Mouse (Mus musculus) kidney, embryonic 16.5 days (tissue): ENCODE data around the gene Npas2. TPM values are rescaled to one million over a fixed set of nuclear protein-coding genes. Genes with fewer than 3 reads are reported as not detected.

Experiments
- ATAC-seq: fragments of 200-750 bp; cut with Nextera tagmentation; 2 replicates; pipeline ENCODE4 v1.8.0; 2017; ENCODE audit warnings: moderate TSS enrichment; ENCODE audit not compliant: low FRiP score, low TSS enrichment
- H3K27ac ChIP-seq: fragments of 300-500 bp; sonication (generic); 2 replicates; pipeline ENCODE4 v1.5.1; 2014; ENCODE audit warnings: low read length
- H3K27me3 ChIP-seq: fragments of 300-500 bp; sonication (generic); 2 replicates; pipeline ENCODE4 v1.6.1; 2014; ENCODE audit warnings: low read length, control low read depth, mixed read lengths; ENCODE audit not compliant: insufficient read depth
- H3K36me3 ChIP-seq: fragments of 300-500 bp; sonication (generic); 2 replicates; pipeline ENCODE4 v1.6.1; 2014; ENCODE audit warnings: low read length, control low read depth, mixed read lengths; ENCODE audit not compliant: insufficient read depth
- H3K4me1 ChIP-seq: fragments of 300-500 bp; sonication (generic); 2 replicates; pipeline ENCODE4 v1.6.1; 2014; ENCODE audit warnings: low read length, control low read depth, mixed read lengths; ENCODE audit not compliant: insufficient read depth
- H3K4me2 ChIP-seq: fragments of 300-500 bp; sonication (generic); replicated peaks from 2 replicates; pipeline ENCODE4 v1.6.1; 2014; ENCODE audit warnings: low read depth, low read length
- H3K4me3 ChIP-seq: fragments of 300-500 bp; sonication (generic); 2 replicates; pipeline ENCODE4 v1.5.1; 2014; ENCODE audit warnings: mild to moderate bottlenecking, low read length
- H3K9ac ChIP-seq: fragments of 300-500 bp; sonication (generic); replicated peaks from 2 replicates; pipeline ENCODE4 v1.6.1; 2014; ENCODE audit warnings: low read length
- H3K9me3 ChIP-seq: fragments of 300-500 bp; sonication (generic); 2 replicates; pipeline ENCODE4 v1.6.1; 2016; ENCODE audit warnings: low read length, control low read depth
- WGBS: fragments of 180-500 bp; shearing (Covaris S2); extraction: QIAGEN DNeasy Blood & Tissue Kit; methylation state at CpG from one replicate; pipeline ENCODE4 v1.1.7; 2014; 5-methylcytosine and 5-hydroxymethylcytosine counted together
- polyA plus RNA-seq: library from polyadenylated mRNA; unstranded; fragments of >200 nt; fragmentation: Nextera tagmentation; extraction: Ambion mirVana; gene quantifications from 2 replicates; pipeline ENCODE4 v1.2.1, GENCODE M21; 2015

The Npas2 gene
- polyA plus RNA-seq, 1 experiment from 2014 or later, result 0.69 TPM

DNA sequence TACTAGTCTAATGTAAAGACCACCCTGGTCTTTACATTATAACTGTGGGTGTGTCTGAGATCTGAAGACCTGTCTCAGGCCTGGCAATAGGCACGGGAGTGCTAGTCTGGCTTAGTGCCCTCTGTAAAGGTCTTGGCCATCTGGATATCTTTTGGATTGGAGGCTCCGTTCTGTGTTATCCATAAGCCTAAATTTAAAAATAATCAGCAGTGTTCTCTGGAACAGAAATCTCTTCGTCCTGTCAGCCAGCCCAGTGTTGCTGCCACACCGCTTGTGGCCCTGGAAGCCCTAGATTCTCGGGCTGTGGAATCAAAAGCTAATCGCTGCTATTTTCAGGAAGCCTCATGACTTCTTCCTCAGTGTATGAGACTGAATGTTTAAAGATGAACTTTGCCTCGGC, 86.9 kb downstream of the Npas2 start:
- Histone ChIP-seq H3K9ac (no peak overlapping the region), H3K27ac (no peak overlapping the region), H3K4me2 (no peak overlapping the region), H3K4me3 (no peak overlapping the region), H3K4me1 (no peaks in the 10 kb centered on the region), H3K9me3 (no peaks in the 10 kb centered on the region), H3K36me3 (no peaks in the 10 kb centered on the region), H3K27me3 (no peaks in the 10 kb centered on the region)
- ATAC-seq, result no peak
- 90% methylated on average over 7 of the region's 7 CpGs for WGBS

DNA sequence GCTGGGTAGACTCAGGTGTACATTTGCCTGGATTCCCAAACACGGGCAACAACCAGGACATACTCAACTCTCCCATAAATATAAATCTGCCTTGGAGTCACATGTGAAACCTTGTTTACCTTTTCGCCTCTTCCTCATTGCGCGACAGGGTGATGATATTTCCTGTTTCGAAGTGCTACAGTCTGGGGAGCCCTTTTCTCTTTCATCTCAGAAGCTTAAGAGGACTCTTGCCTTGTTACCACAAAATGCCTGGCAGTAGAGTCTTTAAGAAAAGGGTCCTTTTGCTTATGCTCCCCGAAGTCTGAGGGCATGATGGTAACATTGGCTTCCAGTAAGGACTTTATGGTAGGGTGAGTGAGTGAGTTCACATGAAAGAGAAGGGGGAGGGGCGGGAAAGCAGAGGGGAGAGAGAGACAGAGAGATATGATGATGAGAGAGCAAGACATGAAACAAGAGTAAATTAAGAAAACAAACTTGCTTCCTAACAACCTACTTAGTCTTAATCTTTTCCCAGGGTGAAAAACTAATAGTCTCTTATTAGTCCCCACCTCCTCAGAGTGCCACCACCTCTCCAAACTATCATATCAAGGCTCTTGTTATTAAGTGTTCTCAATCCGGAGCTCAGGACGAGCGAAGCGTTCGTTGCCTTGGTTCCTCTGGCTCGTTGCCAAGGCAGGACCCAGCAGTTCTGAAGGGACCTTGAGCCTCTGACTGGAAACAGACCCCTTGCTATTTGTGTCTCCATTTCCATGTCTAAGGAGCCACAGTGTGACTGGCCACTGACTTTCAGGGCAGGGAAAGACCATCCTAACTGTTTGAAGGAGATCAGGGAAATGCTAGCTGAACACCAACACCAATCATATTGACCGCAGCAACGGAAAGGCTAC, 87.7 kb downstream of the Npas2 start:
- no peak overlapping the region for H3K27ac ChIP-seq
- H3K9me3 ChIP-seq, result no peaks in the 10 kb centered on the region
- ATAC-seq, result no peak
- H3K9ac ChIP-seq, result no peak overlapping the region
- no peak overlapping the region for H3K4me2 ChIP-seq
- no peaks in the 10 kb centered on the region for H3K4me1 ChIP-seq
- H3K36me3 ChIP-seq, result no peaks in the 10 kb centered on the region
- no peak overlapping the region for H3K4me3 ChIP-seq
- H3K27me3 ChIP-seq, result no peaks in the 10 kb centered on the region
- WGBS, result 64% methylated on average over 15 of the region's 15 CpGs

- Histone ChIP-seq H3K4me3 (no peak overlapping the region), H3K4me2 (no peak overlapping the region), H3K27me3 (no peaks in the 10 kb centered on the region), H3K9ac (no peak overlapping the region), H3K4me1 (no peaks in the 10 kb centered on the region), H3K36me3 (no peaks in the 10 kb centered on the region), H3K27ac (no peak overlapping the region), H3K9me3 (no peaks in the 10 kb centered on the region)
- 92% methylated on average over 5 of the region's 5 CpGs for WGBS
- no peak for ATAC-seq
Observed at GRCm38 (mm10) chr1:39281888-39282287, 88.4 kb downstream of the Npas2 start.

GRCm38 (mm10) chr1:39283323-39283722, 89.8 kb downstream of the Npas2 start:
- no peak for ATAC-seq

DNA sequence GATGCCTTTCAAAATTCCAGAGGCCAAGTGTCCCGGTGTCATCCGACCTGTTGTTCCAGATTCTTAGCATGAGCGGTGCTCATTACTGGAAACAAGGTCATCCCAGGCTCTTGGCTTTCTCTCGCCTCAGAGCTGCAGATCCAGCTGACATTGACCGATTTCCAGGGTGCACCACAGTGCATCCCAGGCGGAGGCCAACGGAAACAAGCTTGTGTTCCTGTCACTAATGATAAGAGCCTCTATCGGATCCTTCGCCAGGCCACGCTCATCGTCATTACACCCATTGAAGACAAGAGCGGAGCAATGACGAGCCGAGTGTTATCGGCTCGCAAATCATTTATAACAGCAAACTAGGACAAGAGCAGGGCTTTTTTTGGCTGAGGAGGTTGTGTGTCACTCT, 91.3 kb downstream of the Npas2 start:
- Histone ChIP-seq H3K4me2 (no peak overlapping the region), H3K9ac (no peak overlapping the region), H3K4me1 (no peaks in the 10 kb centered on the region), H3K36me3 (no peaks in the 10 kb centered on the region), H3K9me3 (no peaks in the 10 kb centered on the region), H3K27me3 (no peaks in the 10 kb centered on the region), H3K4me3 (no peak overlapping the region), H3K27ac (no peak overlapping the region)
- WGBS, result 76% methylated on average over 16 of the region's 16 CpGs
- no peak for ATAC-seq

More at GRCm38 (mm10) chr1:39283323-39283722, 89.8 kb downstream of the Npas2 start:
- Histone ChIP-seq H3K4me2 (no peak overlapping the region), H3K9ac (no peak overlapping the region), H3K4me3 (no peak overlapping the region), H3K27ac (no peak overlapping the region), H3K36me3 (no peaks in the 10 kb centered on the region), H3K4me1 (no peaks in the 10 kb centered on the region), H3K27me3 (no peaks in the 10 kb centered on the region), H3K9me3 (no peaks in the 10 kb centered on the region)
- WGBS, result 64% methylated on average over 7 of the region's 7 CpGs

- Histone ChIP-seq H3K4me1 (no peaks in the 10 kb centered on the region), H3K9me3 (no peaks in the 10 kb centered on the region), H3K36me3 (no peaks in the 10 kb centered on the region), H3K27me3 (no peaks in the 10 kb centered on the region), H3K27ac (no peak overlapping the region), H3K4me3 (no peak overlapping the region), H3K9ac (no peak overlapping the region), H3K4me2 (no peak overlapping the region)
- 97% methylated on average over 9 of the region's 9 CpGs for WGBS
- no peak for ATAC-seq
Observed at GRCm38 (mm10) chr1:39287076-39287475, 93.5 kb downstream of the Npas2 start.

- Histone ChIP-seq H3K4me1 (no peaks in the 10 kb centered on the region), H3K9me3 (no peaks in the 10 kb centered on the region), H3K4me2 (no peak overlapping the region), H3K36me3 (no peaks in the 10 kb centered on the region), H3K27ac (no peak overlapping the region), H3K4me3 (no peak overlapping the region), H3K27me3 (no peaks in the 10 kb centered on the region), H3K9ac (no peak overlapping the region)
- 61% methylated on average over 4 of the region's 4 CpGs for WGBS
- no peak for ATAC-seq
Observed at GRCm38 (mm10) chr1:39287831-39288230, 94.3 kb downstream of the Npas2 start.

GRCm38 (mm10) chr1:39288425-39288824, 94.9 kb downstream of the Npas2 start:
- WGBS, result 46% methylated on average over 3 of the region's 3 CpGs
- H3K4me1 ChIP-seq, result no peaks in the 10 kb centered on the region
- no peak overlapping the region for H3K4me2 ChIP-seq
- no peaks in the 10 kb centered on the region for H3K9me3 ChIP-seq
- no peaks in the 10 kb centered on the region for H3K36me3 ChIP-seq
- ATAC-seq, result no peak
- H3K4me3 ChIP-seq, result no peak overlapping the region
- no peak overlapping the region for H3K9ac ChIP-seq
- no peaks in the 10 kb centered on the region for H3K27me3 ChIP-seq
- H3K27ac ChIP-seq, result no peak overlapping the region

DNA sequence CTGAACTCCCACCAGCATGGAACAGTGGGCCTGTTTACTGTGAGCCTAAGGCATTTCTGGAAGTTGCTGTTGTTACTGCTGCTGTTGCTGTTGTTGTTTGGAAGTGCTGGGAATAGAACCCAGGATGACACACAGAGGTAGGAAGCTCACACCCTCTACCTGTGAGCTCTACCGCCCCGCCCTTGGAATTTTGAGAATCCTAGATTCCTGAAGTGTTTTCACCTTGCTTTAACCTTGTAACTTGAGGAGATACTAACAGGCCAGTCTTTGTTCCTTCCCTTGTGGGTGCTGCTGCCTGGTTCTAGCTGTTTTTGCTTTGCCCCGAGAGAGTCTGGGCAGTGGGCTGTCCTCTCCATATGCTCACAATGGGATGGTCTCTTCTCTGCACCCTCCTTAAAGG, 98.5 kb downstream of the Npas2 start:
- no peaks in the 10 kb centered on the region for H3K4me1 ChIP-seq
- H3K27ac ChIP-seq, result no peak overlapping the region
- H3K9me3 ChIP-seq, result no peaks in the 10 kb centered on the region
- H3K36me3 ChIP-seq, result no peaks in the 10 kb centered on the region
- WGBS, result 80% methylated on average over 3 of the region's 3 CpGs
- no peaks in the 10 kb centered on the region for H3K27me3 ChIP-seq
- no peak overlapping the region for H3K9ac ChIP-seq
- no peak overlapping the region for H3K4me2 ChIP-seq
- ATAC-seq, result no peak
- no peak overlapping the region for H3K4me3 ChIP-seq

- peaks cover 3% of the 10 kb centered on the region; the same call in 1 of the 2 replicates for H3K4me1 ChIP-seq
- no peak overlapping the region for H3K27ac ChIP-seq
- H3K4me2 ChIP-seq, result no peak overlapping the region
- 95% methylated on average over 9 of the region's 9 CpGs for WGBS
- ATAC-seq, result no peak
- H3K36me3 ChIP-seq, result no peaks in the 10 kb centered on the region
- H3K9ac ChIP-seq, result no peak overlapping the region
- H3K4me3 ChIP-seq, result no peak overlapping the region
- no peaks in the 10 kb centered on the region for H3K9me3 ChIP-seq
- no peaks in the 10 kb centered on the region for H3K27me3 ChIP-seq
Observed at GRCm38 (mm10) chr1:39298294-39298693, 104.8 kb downstream of the Npas2 start.
